ENCODE assay signal across 26 mouse cellular contexts in genomic region chr12:65387042-65387441, GRCm38 (mm10).
A peak's percentile ranks its signal among the peaks of the same experiment; 100 is the strongest.
DNase-seq lines count a peak whose midpoint lies in the region; ATAC-seq and TF ChIP-seq lines count a peak whose summit lies in the region.
"Had no signal": no experiment of that assay in that cellular context is flagged by ENCODE, and none has a peak within 500 bp of the region (broad histone marks: within the 10 kb centered on the region; RNA-seq: fewer than 3 reads in every experiment).

No protein-coding gene starts in this region.

- H3K27ac ChIP-seq in intestine, embryonic 15.5 days, result no peak overlapping the region
- H3K27ac ChIP-seq in intestine, postnatal 0 days (ENCODE audit: low read depth, low read length), result no peak overlapping the region
- H3K27ac ChIP-seq in heart, embryonic 11.5 days (ENCODE audit: low read depth, low read length), result no peak overlapping the region
- H3K27ac ChIP-seq in heart, embryonic 16.5 days (ENCODE audit: low read length), result 0 out of 2 replicates have a peak overlapping the region, but pooled peaks have one; percentile 29
- no peak overlapping the region for H3K27ac ChIP-seq in forebrain, postnatal 0 days (ENCODE audit: low read depth, low read length)
- H3K27ac ChIP-seq: hindbrain, embryonic 10.5 days; hindbrain, embryonic 15.5 days; limb, embryonic 12.5 days; liver, embryonic 15.5 days; lung, embryonic 15.5 days; macrophage; midbrain, embryonic 13.5 days had no signal

- no peak overlapping the region for H3K4me3 ChIP-seq in intestine, embryonic 15.5 days (replicated peaks)
- H3K4me3 ChIP-seq in intestine, postnatal 0 days (ENCODE audit: low read depth, low read length), result no peak overlapping the region
- H3K4me3 ChIP-seq in heart, embryonic 11.5 days (ENCODE audit: low read depth, low read length), result no peak overlapping the region
- H3K4me3 ChIP-seq in heart, embryonic 16.5 days (ENCODE audit: low read length), result no peak overlapping the region
- H3K4me3 ChIP-seq in forebrain, postnatal 0 days (ENCODE audit: low read depth, low read length), result no peak overlapping the region
- H3K4me3 ChIP-seq: erythroblast, embryonic 14.5 days; hindbrain, embryonic 10.5 days; hindbrain, embryonic 15.5 days; limb, embryonic 12.5 days; liver, embryonic 15.5 days; lung, embryonic 15.5 days; midbrain, embryonic 13.5 days had no signal

- no peaks in the 10 kb centered on the region for H3K9me3 ChIP-seq in intestine, embryonic 15.5 days
- H3K9me3 ChIP-seq in intestine, postnatal 0 days (ENCODE audit: control insufficient read depth), result no peaks in the 10 kb centered on the region
- H3K9me3 ChIP-seq in heart, embryonic 11.5 days (replicated peaks; ENCODE audit: control insufficient read depth, low read length), result no peaks in the 10 kb centered on the region; the same call in 1 of the 2 replicates
- no peaks in the 10 kb centered on the region for H3K9me3 ChIP-seq in heart, embryonic 16.5 days (replicated peaks; ENCODE audit: control insufficient read depth, low read length)
- H3K9me3 ChIP-seq in forebrain, postnatal 0 days (ENCODE audit: low read length), result no peaks in the 10 kb centered on the region
- H3K9me3 ChIP-seq: hindbrain, embryonic 15.5 days; limb, embryonic 12.5 days; liver, embryonic 15.5 days; lung, embryonic 15.5 days; midbrain, embryonic 13.5 days had no signal

- H3K36me3 ChIP-seq in intestine, embryonic 15.5 days, result no peaks in the 10 kb centered on the region
- H3K36me3 ChIP-seq in intestine, postnatal 0 days (ENCODE audit: control insufficient read depth, insufficient read depth), result no peaks in the 10 kb centered on the region
- H3K36me3 ChIP-seq in heart, embryonic 11.5 days (ENCODE audit: control insufficient read depth, insufficient read depth, low read length), result no peaks in the 10 kb centered on the region
- no peaks in the 10 kb centered on the region for H3K36me3 ChIP-seq in heart, embryonic 16.5 days (ENCODE audit: control insufficient read depth, insufficient read depth)
- no peaks in the 10 kb centered on the region for H3K36me3 ChIP-seq in forebrain, postnatal 0 days (ENCODE audit: insufficient read depth)
- H3K36me3 ChIP-seq: G1E; hindbrain, embryonic 10.5 days; hindbrain, embryonic 15.5 days; limb, embryonic 12.5 days; liver, embryonic 15.5 days; lung, embryonic 15.5 days; midbrain, embryonic 13.5 days had no signal

- no peak for DNase-seq in cerebellum, adult 18-20 months
- DNase-seq in forebrain, postnatal 0 days, result no peak
- DNase-seq in neural tube, embryonic 10.5 days (ENCODE audit: extremely low spot score, low spot score), result no peak
- DNase-seq: adrenal gland, postnatal 14 days; cerebellum, adult 11 months; cerebellum, postnatal 10 days; gastrocnemius, postnatal 14 days; kidney, adult 8-10 months; kidney, postnatal 10 days; layer of hippocampus, adult 9-11 months; thymus, adult 2 months; thymus, postnatal 4 days had no signal

- no peak overlapping the region for H3K4me2 ChIP-seq in intestine, embryonic 15.5 days (replicated peaks)
- H3K4me2 ChIP-seq in intestine, postnatal 0 days (replicated peaks; ENCODE audit: low read depth), result no peak overlapping the region
- no peak overlapping the region for H3K4me2 ChIP-seq in heart, embryonic 11.5 days
- H3K4me2 ChIP-seq in heart, embryonic 16.5 days (ENCODE audit: low read depth, low read length), result no peak overlapping the region
- H3K4me2 ChIP-seq in forebrain, postnatal 0 days (ENCODE audit: low read depth), result no peak overlapping the region
- H3K4me2 ChIP-seq: hindbrain, embryonic 15.5 days; limb, embryonic 12.5 days; liver, embryonic 15.5 days; lung, embryonic 15.5 days; midbrain, embryonic 13.5 days had no signal

- H3K27me3 ChIP-seq in intestine, embryonic 15.5 days (replicated peaks), result no peaks in the 10 kb centered on the region
- no peaks in the 10 kb centered on the region for H3K27me3 ChIP-seq in intestine, postnatal 0 days (replicated peaks; ENCODE audit: control insufficient read depth, insufficient read depth, low read length)
- no peaks in the 10 kb centered on the region for H3K27me3 ChIP-seq in heart, embryonic 11.5 days (ENCODE audit: control insufficient read depth, insufficient read depth, low read length)
- no peaks in the 10 kb centered on the region for H3K27me3 ChIP-seq in heart, embryonic 16.5 days (ENCODE audit: control insufficient read depth, insufficient read depth, low read length)
- no peaks in the 10 kb centered on the region for H3K27me3 ChIP-seq in forebrain, postnatal 0 days (ENCODE audit: insufficient read depth, low read length)
- H3K27me3 ChIP-seq: hindbrain, embryonic 15.5 days; limb, embryonic 12.5 days; liver, embryonic 15.5 days; lung, embryonic 15.5 days; midbrain, embryonic 13.5 days had no signal

- no peak for TF ChIP-seq CTCF in intestine, postnatal 0 days (IDR thresholded peaks at IDR 0.05; ENCODE audit: low read depth)
- TF ChIP-seq CTCF in forebrain, postnatal 0 days (IDR thresholded peaks at IDR 0.05; ENCODE audit: low read depth), result no peak

- H3K4me1 ChIP-seq in intestine, embryonic 15.5 days (replicated peaks), result no peaks in the 10 kb centered on the region
- no peaks in the 10 kb centered on the region for H3K4me1 ChIP-seq in intestine, postnatal 0 days (replicated peaks; ENCODE audit: control insufficient read depth, insufficient read depth, low read length)
- no peaks in the 10 kb centered on the region for H3K4me1 ChIP-seq in heart, embryonic 11.5 days (ENCODE audit: control insufficient read depth, insufficient read depth, low read length)
- peaks cover 9% of the 10 kb centered on the region for H3K4me1 ChIP-seq in heart, embryonic 16.5 days (ENCODE audit: control insufficient read depth, insufficient read depth, low read length)
- H3K4me1 ChIP-seq in forebrain, postnatal 0 days (ENCODE audit: insufficient read depth), result no peaks in the 10 kb centered on the region
- H3K4me1 ChIP-seq: hindbrain, embryonic 15.5 days; limb, embryonic 12.5 days; liver, embryonic 15.5 days; lung, embryonic 15.5 days had no signal

- peak; percentile 61 for ATAC-seq in intestine, embryonic 15.5 days
- ATAC-seq in intestine, postnatal 0 days, result no peak
- ATAC-seq in heart, embryonic 11.5 days (replicated peaks; ENCODE audit: insufficient number of reproducible peaks, low FRiP score, low TSS enrichment), result peak; percentile 59; the same call in 1 of the 2 replicates
- peak; percentile 93 for ATAC-seq in heart, embryonic 16.5 days (replicated peaks; ENCODE audit: extremely low read depth, insufficient read depth, low FRiP score)
- no peak for ATAC-seq in forebrain, postnatal 0 days
- ATAC-seq: inflammation-experienced regulatory T-cells, adult 6 months; midbrain, embryonic 13.5 days had no signal

- no peak overlapping the region for H3K9ac ChIP-seq in intestine, embryonic 15.5 days
- no peak overlapping the region for H3K9ac ChIP-seq in intestine, postnatal 0 days (ENCODE audit: low read depth, low read length)
- no peak overlapping the region for H3K9ac ChIP-seq in heart, embryonic 11.5 days (ENCODE audit: low read depth, low read length)
- H3K9ac ChIP-seq in heart, embryonic 16.5 days (ENCODE audit: low read length), result no peak overlapping the region
- no peak overlapping the region for H3K9ac ChIP-seq in forebrain, postnatal 0 days
- H3K9ac ChIP-seq: hindbrain, embryonic 15.5 days; limb, embryonic 12.5 days; liver, embryonic 15.5 days; lung, embryonic 15.5 days; midbrain, embryonic 13.5 days had no signal

Comparison
In these comparisons a context has a peak if more than half of its experiments do, and no peak if none do; other contexts are left out.
1. ATAC-seq: peak in intestine, embryonic 15.5 days (single experiment), heart, embryonic 11.5 days (single experiment) and heart, embryonic 16.5 days (single experiment); none in intestine, postnatal 0 days (single experiment) and forebrain, postnatal 0 days (single experiment).